Mouse (Mus musculus) kidney, adult 2 months (tissue): ENCODE data around the gene Rad54l. TPM values are rescaled to one million over a fixed set of nuclear protein-coding genes. Genes with fewer than 3 reads are reported as not detected.

Experiments used
- DNase-seq: peaks from one replicate; pipeline ENCODE4 v3.0.0; 2021
- H3K27ac ChIP-seq: fragments of 200-500 bp; 2 replicates; pipeline ENCODE4 v1.5.1; 2012; ENCODE audit warnings: low read depth, low read length, control low read depth, inconsistent platforms; ENCODE audit not compliant: insufficient read depth
- H3K27me3 ChIP-seq: fragments of 200-500 bp; replicated peaks from 2 replicates; pipeline ENCODE4 v1.6.1; 2012; ENCODE audit warnings: mild to moderate bottlenecking, moderate library complexity, low read length, inconsistent platforms; ENCODE audit not compliant: control insufficient read depth, insufficient read depth
- H3K36me3 ChIP-seq: fragments of 200-500 bp; 2 replicates; pipeline ENCODE4 v1.6.1; 2012; ENCODE audit warnings: mild to moderate bottlenecking, moderate library complexity, low read length, inconsistent platforms; ENCODE audit not compliant: control insufficient read depth, insufficient read depth
- H3K4me1 ChIP-seq: fragments of 200-500 bp; 2 replicates; pipeline ENCODE4 v1.6.1; 2011; ENCODE audit warnings: low read length; ENCODE audit not compliant: control insufficient read depth, insufficient read depth
- H3K4me3 ChIP-seq: fragments of 200-500 bp; 2 replicates; pipeline ENCODE4 v1.5.1; 2011; ENCODE audit warnings: mild to moderate bottlenecking, low read depth, low read length, control low read depth; ENCODE audit not compliant: insufficient read depth
- CTCF ChIP-seq: fragments of 200-500 bp; conservative IDR thresholded peaks from 2 replicates; pipeline ENCODE4 v1.5.1; 2011; ENCODE audit warnings: low read depth, mild to moderate bottlenecking, control low read depth, low read length, moderate library complexity, mixed read lengths; ENCODE audit not compliant: insufficient read depth, insufficient read length
- POLR2A ChIP-seq: fragments of 200-500 bp; IDR thresholded peaks from one replicate; pipeline ENCODE4 v1.6.1; 2011; ENCODE audit warnings: low read depth, low read length, control low read depth
- WGBS: fragments of 180-500 bp; shearing (Covaris S2); methylation state at CpG from one replicate; pipeline ENCODE4 v1.1.7; 2018; 5-methylcytosine and 5-hydroxymethylcytosine counted together
- polyA plus RNA-seq: library from polyadenylated mRNA; depleted of rRNA; stranded (reverse); fragments of >200 nt; gene quantifications from 2 replicates; pipeline ENCODE4 v1.2.3, GENCODE M21; 2012

The Rad54l gene
- polyA plus RNA-seq, 1 experiment = 0.31 TPM

DNA sequence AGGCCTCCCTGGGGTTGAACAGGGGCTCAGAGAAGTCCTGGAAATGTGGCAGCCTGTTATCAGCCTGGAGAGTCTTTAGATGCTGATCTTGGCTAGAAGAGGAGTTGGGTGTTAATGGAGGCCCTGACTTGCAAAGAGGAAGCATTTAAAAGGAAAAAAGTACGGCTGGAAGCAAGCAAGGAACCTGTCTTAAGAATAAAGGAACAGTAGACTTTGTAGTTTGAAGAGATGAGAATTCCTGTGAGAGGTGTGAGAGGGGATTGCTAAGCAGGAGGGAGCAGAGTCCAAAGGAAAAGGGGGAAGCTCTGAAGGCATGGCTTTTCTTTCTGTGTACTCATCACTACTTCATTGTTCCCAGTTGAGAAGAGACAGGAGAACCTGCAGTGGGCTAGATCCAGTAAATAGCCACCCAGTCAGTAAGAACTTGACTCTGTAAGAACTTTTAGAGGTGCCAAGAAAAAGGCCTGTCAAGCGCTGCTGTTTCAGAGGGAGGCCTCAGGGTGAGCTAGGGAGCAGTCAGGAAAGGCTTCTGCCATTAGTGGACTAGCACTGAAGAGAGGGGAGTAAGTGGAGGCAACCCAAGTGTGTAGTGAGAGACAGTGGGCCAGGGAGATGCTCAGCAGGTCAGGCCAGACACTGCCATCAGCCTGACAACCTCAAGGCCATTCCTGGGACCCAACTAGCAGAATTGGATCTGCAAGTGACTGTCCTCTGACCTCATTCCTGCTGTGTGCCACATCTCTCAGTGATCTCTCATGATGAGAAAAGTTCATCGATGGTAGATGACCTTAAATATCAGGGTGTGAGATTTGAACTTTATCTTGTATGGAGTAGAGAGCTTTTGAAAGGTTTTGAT lies 46.0 kb downstream of the Rad54l start:
- no peak for TF ChIP-seq CTCF
- TF ChIP-seq POLR2A = no peak
- Histone ChIP-seq H3K27me3 (no peaks in the 10 kb centered on the region; the same call in 1 of the 2 replicates), H3K36me3 (peaks cover 4% of the 10 kb centered on the region), H3K27ac (peak overlapping the region; percentile 57), H3K4me3 (peak overlapping the region; percentile 94), H3K4me1 (peaks cover 20% of the 10 kb centered on the region)
- WGBS = 34% methylated on average over 3 of the region's 3 CpGs
- DNase-seq = peak; percentile 18

DNA sequence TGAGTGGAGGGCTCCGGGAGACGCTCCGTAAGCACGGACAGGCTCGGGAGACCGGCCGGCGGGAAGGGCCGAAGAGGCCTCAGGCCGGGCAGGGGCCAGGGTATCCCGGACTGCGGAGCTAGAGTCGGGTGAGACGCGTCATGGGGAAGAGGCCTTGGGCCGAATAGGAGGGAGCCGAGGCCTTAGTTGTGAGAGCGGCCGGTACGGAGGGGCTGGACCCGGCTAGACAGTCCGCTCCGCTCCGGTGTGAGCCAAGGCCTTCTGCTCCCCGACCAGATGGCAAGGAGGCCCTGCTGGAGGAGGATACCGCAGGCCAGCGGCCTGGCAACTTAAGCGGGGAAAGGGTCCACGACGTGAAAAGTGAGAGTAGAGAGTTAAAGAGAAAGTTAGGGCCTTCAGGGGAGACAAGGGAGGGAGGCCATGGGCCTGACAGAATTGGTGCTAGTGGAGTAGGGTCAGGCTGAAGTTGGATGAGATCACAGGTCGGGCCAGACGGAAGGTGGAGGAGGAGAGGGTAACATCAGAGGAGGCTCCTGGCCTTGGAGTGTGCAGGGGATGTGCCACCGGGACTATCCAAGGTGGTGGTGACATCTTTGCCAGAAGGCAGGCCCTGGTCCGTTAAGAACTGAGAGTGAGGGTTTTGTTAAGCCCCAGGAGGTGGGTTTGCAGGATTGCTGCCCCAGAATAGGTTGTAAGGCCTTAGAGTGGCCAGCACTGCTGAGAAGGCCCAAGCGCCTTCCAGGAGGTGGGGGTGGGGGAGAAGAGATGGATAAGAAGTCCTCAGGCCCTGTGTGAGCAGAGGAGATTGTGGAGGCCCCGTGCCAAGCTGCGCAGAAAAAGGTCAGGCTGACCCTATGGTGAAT lies 46.9 kb downstream of the Rad54l start:
- peaks cover 4% of the 10 kb centered on the region for H3K36me3 ChIP-seq
- H3K4me3 ChIP-seq = peak overlapping the region; percentile 94
- H3K27me3 ChIP-seq = no peaks in the 10 kb centered on the region; the same call in 1 of the 2 replicates
- TF ChIP-seq CTCF (no peak), POLR2A (no peak)
- peaks cover 22% of the 10 kb centered on the region for H3K4me1 ChIP-seq
- DNase-seq = peak; percentile 53
- WGBS = 1% methylated on average over 37 of the region's 37 CpGs
- H3K27ac ChIP-seq = peak overlapping the region; percentile 57

DNA sequence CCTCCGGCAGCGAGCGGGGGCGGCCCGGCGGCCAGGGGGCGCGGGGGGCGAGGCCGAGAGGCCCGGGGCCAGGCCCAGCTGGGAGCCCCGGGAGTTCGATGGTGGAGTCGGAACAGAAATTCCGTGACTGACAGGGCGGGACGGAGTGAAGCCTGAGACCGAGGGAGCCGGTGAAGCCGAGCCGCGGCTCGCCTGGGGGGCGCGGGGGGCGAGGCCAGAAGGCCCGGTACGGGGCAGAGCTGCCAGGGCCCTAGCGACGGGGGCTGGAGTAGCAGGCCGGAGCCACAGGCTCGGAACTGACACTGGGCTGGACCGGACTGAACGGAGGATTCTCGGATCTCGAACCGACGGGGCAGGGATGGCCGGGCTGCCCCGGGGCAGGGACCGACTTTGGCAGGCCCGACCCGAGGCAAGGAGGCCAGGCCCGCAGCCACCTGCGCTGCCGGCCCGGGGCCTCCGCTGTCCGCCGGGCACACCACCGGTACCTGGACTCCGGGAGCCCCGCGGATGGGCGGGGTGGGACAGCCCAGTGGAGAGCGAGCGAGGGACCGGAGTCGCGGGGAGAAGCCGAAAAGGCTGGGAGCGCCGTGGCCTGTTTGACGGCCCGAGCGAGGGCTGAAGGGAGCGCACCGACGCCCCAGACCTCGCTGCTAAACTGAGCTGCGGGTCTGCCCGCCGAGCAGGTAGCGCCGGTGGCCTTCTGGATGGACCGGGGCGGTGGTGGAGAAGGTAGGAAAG lies 47.7 kb downstream of the Rad54l start:
- DNase-seq = peak; percentile 78
- Histone ChIP-seq H3K4me3 (peak overlapping the region; percentile 94), H3K36me3 (peaks cover 3% of the 10 kb centered on the region), H3K4me1 (peaks cover 22% of the 10 kb centered on the region), H3K27me3 (no peaks in the 10 kb centered on the region; the same call in 1 of the 2 replicates), H3K27ac (peak overlapping the region; percentile 57)
- under 1% methylated on average over 77 of the region's 77 CpGs for WGBS
- TF ChIP-seq CTCF = no peak; the same call in 1 of the 2 replicates
- no peak for TF ChIP-seq POLR2A

DNA sequence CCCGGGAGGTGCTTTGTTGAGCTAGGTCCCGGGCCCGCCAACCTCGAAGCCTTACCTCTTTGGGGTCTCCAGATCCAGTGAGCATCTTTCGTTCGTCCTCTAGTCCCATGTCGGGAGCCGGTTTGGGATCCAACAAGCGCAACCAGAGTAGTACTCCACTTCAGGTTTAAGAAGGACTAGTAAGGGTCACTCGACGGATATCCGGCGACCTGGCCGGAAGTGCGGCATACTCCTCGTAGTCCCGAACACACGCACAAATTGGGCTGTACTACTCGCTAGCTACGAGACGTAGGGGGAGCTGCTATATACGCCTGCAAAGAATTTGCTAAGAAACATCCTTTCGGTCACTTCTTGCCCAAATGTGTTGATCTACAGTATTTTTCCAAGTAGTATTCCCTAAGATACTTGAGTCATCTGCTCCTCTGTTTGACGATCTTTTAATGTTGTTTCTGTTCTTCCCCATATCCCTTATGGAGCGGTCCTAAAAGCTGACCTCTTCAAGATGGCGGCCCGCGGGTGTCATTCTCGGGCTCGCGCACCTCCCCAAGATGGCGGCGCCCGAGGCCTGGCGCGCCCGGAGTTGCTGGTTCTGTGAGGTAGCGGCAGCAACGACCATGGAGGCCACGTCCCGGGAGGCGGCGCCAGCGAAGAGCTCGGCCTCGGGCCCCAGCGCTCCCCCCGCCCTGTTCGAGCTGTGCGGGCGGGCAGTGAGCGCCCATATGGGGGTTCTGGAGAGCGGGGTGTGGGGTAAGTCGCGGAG lies 48.4 kb downstream of the Rad54l start, which contains the start of the genes Uqcrh and Lrrc41:
TSS of gene Uqcrh (minus strand) at position 211 of the 760 bp plus-strand sequence.
TSS of gene Lrrc41 (plus strand) at position 409 of the 760 bp plus-strand sequence.
- Histone ChIP-seq H3K36me3 (peaks cover 3% of the 10 kb centered on the region; the same call in 1 of the 2 replicates), H3K27ac (peak within 1 kb of the TSS; percentile 99), H3K4me1 (peaks cover 22% of the 10 kb centered on the region), H3K4me3 (peak within 1 kb of the TSS; percentile 99), H3K27me3 (no peaks in the 10 kb centered on the region; the same call in 1 of the 2 replicates)
- under 1% methylated on average over 55 of the region's 55 CpGs for WGBS
- TF ChIP-seq POLR2A = peak; percentile 78
- no peak for TF ChIP-seq CTCF
- peak; percentile 97 for DNase-seq

DNA sequence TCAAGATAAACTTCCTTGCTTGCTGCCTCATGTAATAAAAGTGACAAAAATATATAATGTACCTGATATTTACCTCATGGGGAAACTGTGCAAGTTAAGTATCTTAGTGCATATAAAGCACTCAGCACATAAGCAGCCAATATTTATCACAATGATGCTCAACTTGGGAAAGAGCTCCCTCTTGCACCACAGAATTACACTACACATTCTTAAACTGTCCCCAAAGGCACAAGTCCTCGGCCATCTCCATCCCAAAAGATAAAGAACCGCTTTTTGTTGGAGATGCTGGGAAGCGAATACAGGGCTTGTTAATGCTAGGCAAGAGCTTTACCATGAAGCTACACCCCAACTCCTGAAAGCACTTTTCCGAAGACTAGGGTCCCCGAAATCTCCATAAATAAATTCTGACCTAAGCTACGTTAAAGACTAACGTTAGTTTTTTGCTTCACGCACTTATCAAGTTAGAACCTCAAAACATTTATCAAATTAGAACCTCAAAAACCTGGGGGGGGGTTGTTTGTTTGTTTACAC lies 49.3 kb downstream of the Rad54l start:
- peaks cover 5% of the 10 kb centered on the region for H3K36me3 ChIP-seq
- peak; percentile 30 for DNase-seq
- 1% methylated on average over 8 of the region's 8 CpGs for WGBS
- TF ChIP-seq CTCF = no peak
- TF ChIP-seq POLR2A = no peak
- peak overlapping the region; percentile 99 for H3K4me3 ChIP-seq
- peaks cover 22% of the 10 kb centered on the region for H3K4me1 ChIP-seq
- H3K27me3 ChIP-seq = no peaks in the 10 kb centered on the region; the same call in 1 of the 2 replicates
- peak overlapping the region; percentile 99 for H3K27ac ChIP-seq

DNA sequence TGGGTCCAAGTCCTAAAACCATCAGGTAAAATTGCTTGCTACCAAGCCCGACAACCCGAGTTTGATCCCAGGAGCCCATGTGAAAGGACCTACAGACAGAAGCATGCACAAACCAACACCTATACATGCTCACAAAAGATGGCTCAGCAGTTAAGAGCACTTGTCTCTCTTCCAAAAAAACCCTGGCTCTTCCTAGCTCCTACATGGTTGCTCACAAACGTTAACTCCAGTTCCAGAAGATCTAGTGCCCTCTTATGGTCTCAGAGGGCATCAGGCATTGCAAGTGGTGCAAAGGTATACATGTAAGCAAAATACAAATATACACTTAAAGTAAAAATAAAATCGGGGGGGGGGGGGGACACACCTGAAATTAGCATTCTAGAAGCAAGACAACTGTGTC lies 50.3 kb downstream of the Rad54l start:
- peak; percentile 27 for DNase-seq

More for the DNA sequence above, 50.3 kb downstream of the Rad54l start:
- Histone ChIP-seq H3K4me3 (no peak overlapping the region), H3K27ac (no peak overlapping the region), H3K36me3 (peaks cover 10% of the 10 kb centered on the region), H3K27me3 (no peaks in the 10 kb centered on the region; the same call in 1 of the 2 replicates), H3K4me1 (peaks cover 22% of the 10 kb centered on the region)
- TF ChIP-seq POLR2A = no peak
- peak; percentile 28; the same call in 1 of the 2 replicates for TF ChIP-seq CTCF
- WGBS = 36% methylated on average over 4 of the region's 4 CpGs
